Mouse (Mus musculus): ENCODE data around the gene Capza2.

GRCm38 (mm10) chr6:17652132-17652531, 16.1 kb downstream of the Capza2 start:
- TF ChIP-seq CTCF (IDR thresholded peaks at IDR 0.05; ENCODE audit: control insufficient read depth, insufficient read depth, insufficient read length) (no peak), MYOD1 (IDR thresholded peaks at IDR 0.05; ENCODE audit: control insufficient read depth, insufficient read length, low read depth) (no peak), CEBPB (IDR thresholded peaks at IDR 0.05; ENCODE audit: low read depth) (no peak)

Data from C2C12 (cell line).